21 mouse cellular contexts compared by ENCODE assay signal in the genomic region with DNA sequence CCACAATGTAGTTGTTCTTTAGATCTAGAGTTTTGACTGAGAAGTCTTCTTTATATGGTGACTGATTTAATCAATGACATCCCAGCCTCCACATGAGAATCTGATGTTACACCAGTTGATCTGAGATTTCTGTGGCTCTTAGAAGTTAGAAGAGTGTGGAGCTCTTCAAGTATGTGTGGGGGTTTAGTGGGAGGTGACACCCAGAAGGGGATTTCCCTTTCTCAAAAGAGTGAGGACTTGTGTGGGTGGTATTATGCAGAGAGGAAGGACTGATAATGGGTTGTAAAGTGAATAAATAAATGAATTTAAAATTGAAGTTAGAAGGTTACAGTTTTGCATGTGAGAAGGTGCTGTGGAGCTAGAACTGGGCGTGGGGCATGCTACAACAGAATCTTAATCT.
"Had no signal": no experiment of that assay in that cellular context is flagged by ENCODE, and none has a peak within 500 bp of the region (broad histone marks: within the 10 kb centered on the region; RNA-seq: fewer than 3 reads in every experiment).

No protein-coding gene starts in this region.

- H3K36me3 ChIP-seq: midbrain, embryonic 10.5 days; midbrain, embryonic 12.5 days; neural tube, embryonic 13.5 days; neural tube, embryonic 15.5 days; stomach, embryonic 15.5 days had no signal

- H3K27ac ChIP-seq: midbrain, embryonic 10.5 days; midbrain, embryonic 12.5 days; neural tube, embryonic 13.5 days; neural tube, embryonic 15.5 days; stomach, embryonic 15.5 days; stomach, postnatal 0 days had no signal

- H3K9me3 ChIP-seq: midbrain, embryonic 10.5 days; midbrain, embryonic 12.5 days; neural tube, embryonic 13.5 days; neural tube, embryonic 15.5 days; stomach, embryonic 15.5 days had no signal

- H3K4me1 ChIP-seq: midbrain, embryonic 10.5 days; midbrain, embryonic 12.5 days; neural tube, embryonic 13.5 days; neural tube, embryonic 15.5 days; stomach, embryonic 15.5 days had no signal

- H3K4me3 ChIP-seq: midbrain, embryonic 10.5 days; midbrain, embryonic 12.5 days; myocyte; neural tube, embryonic 13.5 days; neural tube, embryonic 15.5 days; stomach, embryonic 15.5 days had no signal

- H3K4me2 ChIP-seq: lung, embryonic 14.5 days; midbrain, embryonic 12.5 days; neural tube, embryonic 13.5 days; neural tube, embryonic 15.5 days; stomach, embryonic 15.5 days had no signal

- H3K9ac ChIP-seq: lung, embryonic 14.5 days; midbrain, embryonic 12.5 days; neural tube, embryonic 13.5 days; neural tube, embryonic 15.5 days; stomach, embryonic 15.5 days had no signal

- DNase-seq: lung, adult 18-20 months; lung, embryonic 14.5 days; lung, postnatal 10 days; lung, postnatal 4 days; midbrain, embryonic 14.5 days; retina, postnatal 1 day; right cerebral cortex, adult 18-20 months; right cerebral cortex, postnatal 25 days; right cerebral cortex, postnatal 4 days; spleen, adult 18-20 months; thymus, adult 2 months; thymus, postnatal 25 days; thymus, postnatal 4 days had no signal

- H3K27me3 ChIP-seq: midbrain, embryonic 12.5 days; neural tube, embryonic 13.5 days; neural tube, embryonic 15.5 days; stomach, embryonic 15.5 days had no signal

- ATAC-seq: midbrain, embryonic 16.5 days had no signal
